Mouse (Mus musculus) MEL (cell line): ENCODE measurements around the gene Grk5.
A peak's percentile ranks its signal among the peaks of the same experiment; 100 is the strongest.

Experiments used
- CTCF ChIP-seq, 3 experiments: IDR thresholded peaks in 2 of 3; conservative IDR thresholded peaks in 1 of 3; 2 replicates each; pipeline ENCODE4 v1.5.1; 2011 to 2012; ENCODE audit warnings: low read length in 3 of 3, low read depth in 2 of 3, mild to moderate bottlenecking in 2 of 3, improper control_type of control experiment in 1 of 3, inconsistent platforms in 1 of 3, mixed read lengths in 1 of 3, moderate library complexity in 1 of 3; ENCODE audit not compliant: control insufficient read depth in 1 of 3, insufficient read depth in 1 of 3, poor library complexity in 1 of 3, severe bottlenecking in 1 of 3
- EP300 ChIP-seq, 2 experiments: IDR thresholded peaks; 2 replicates each; pipeline ENCODE4 v1.6.1; 2011; ENCODE audit warnings: improper control_type of control experiment in 2 of 2, low read length in 2 of 2, low read depth in 1 of 2, mild to moderate bottlenecking in 1 of 2
- JUND ChIP-seq: IDR thresholded peaks from 2 replicates; pipeline ENCODE4 v1.6.1; 2011; ENCODE audit warnings: low read depth, mild to moderate bottlenecking, improper control_type of control experiment, low read length
- KAT2A ChIP-seq: conservative IDR thresholded peaks from 2 replicates; pipeline ENCODE4 v1.6.1; 2012; ENCODE audit warnings: low read depth, low read length, improper control_type of control experiment, inconsistent platforms
- MAX ChIP-seq: IDR thresholded peaks from 2 replicates; pipeline ENCODE4 v1.6.1; 2011; ENCODE audit warnings: low read length, improper control_type of control experiment
- NELFE ChIP-seq: IDR thresholded peaks from 2 replicates; pipeline ENCODE4 v1.6.1; 2011; ENCODE audit warnings: low read depth, low read length, improper control_type of control experiment
- NRF1 ChIP-seq: IDR thresholded peaks from 2 replicates; pipeline ENCODE4 v1.6.1; 2014; ENCODE audit warnings: low read depth, mild to moderate bottlenecking, inconsistent platforms, low read length, improper control_type of control experiment, moderate library complexity; ENCODE audit not compliant: poor library complexity, insufficient read depth, severe bottlenecking
- POLR2AphosphoS2 ChIP-seq: IDR thresholded peaks from 2 replicates; pipeline ENCODE4 v1.6.1; 2011; ENCODE audit warnings: low read length, improper control_type of control experiment
- RAD21 ChIP-seq: IDR thresholded peaks from 2 replicates; pipeline ENCODE4 v1.6.1; 2011; ENCODE audit warnings: mild to moderate bottlenecking, low read depth, low read length, improper control_type of control experiment
- TCF12 ChIP-seq: IDR thresholded peaks from 2 replicates; pipeline ENCODE4 v1.6.1; 2014; ENCODE audit warnings: low read depth, mild to moderate bottlenecking, inconsistent platforms, low read length, improper control_type of control experiment, moderate library complexity
- USF2 ChIP-seq, 2 experiments: IDR thresholded peaks; 2 replicates each; pipeline ENCODE4 v1.6.1; 2011 to 2012; ENCODE audit warnings: improper control_type of control experiment in 2 of 2, low read length in 2 of 2, borderline replicate concordance in 1 of 2, inconsistent platforms in 1 of 2, low read depth in 1 of 2, mild to moderate bottlenecking in 1 of 2; ENCODE audit not compliant: insufficient read depth in 1 of 2
- ZMIZ1 ChIP-seq: IDR thresholded peaks from 2 replicates; pipeline ENCODE4 v1.6.1; 2012; ENCODE audit warnings: low read depth, mild to moderate bottlenecking, inconsistent platforms, low read length, improper control_type of control experiment, moderate library complexity

- TF ChIP-seq POLR2AphosphoS2 (no peak), RAD21 (no peak; the same call in 1 of the 2 replicates), NELFE (no peak), MAX (peak; percentile 23; the same call in 1 of the 2 replicates), USF2 (IDR thresholded peaks at IDR 0.05; ENCODE audit: borderline replicate concordance in 1 of 2, insufficient read depth in 1 of 2, low read depth in 1 of 2, low read length in 2 of 2) (no peak), CTCF (IDR thresholded peaks at IDR 0.05 in 2 of 3, conservative IDR thresholded peaks at IDR 0.05 in 1 of 3; ENCODE audit: control insufficient read depth in 1 of 3, insufficient read depth in 1 of 3, low read depth in 2 of 3, low read length in 3 of 3, poor library complexity in 1 of 3, severe bottlenecking in 1 of 3) (no peak), JUND (no peak), NRF1 (no peak), EP300 (IDR thresholded peaks at IDR 0.05; ENCODE audit: low read depth in 1 of 2, low read length in 2 of 2) (peak; percentile 29 to 38; a peak in 2 of 4 replicates), ZMIZ1 (no peak), KAT2A (no peak), TCF12 (no peak)
Measured at GRCm38 (mm10) chr19:60895251-60895880, 5.8 kb downstream of the Grk5 start.
